Mouse (Mus musculus): Measurements from ENCODE around the gene Mark2. TPM values are rescaled to one million over a fixed set of nuclear protein-coding genes. Genes with fewer than 3 reads are reported as not detected.

Mark2 gene
- 31.5 TPM for polyA plus RNA-seq (2014; fragmentation: Illumina TruSeq; extraction: RNeasy Lipid Tissue Mini Kit (QIAGEN cat#74804); ENCODE audit: low read depth, low replicate concordance)

GRCm38 (mm10) chr19:7341512-7342397, at the start of gene Mark2:
Mark2 (minus strand) TSS chr19:7341860.

GRCm38 (mm10) chr19:7382903-7383865, 41.5 kb upstream of the Mark2 start, which contains the start of gene Spindoc:
Spindoc (minus strand) TSS chr19:7382994.

GRCm38 (mm10) chr19:7267091-7267741, 74.4 kb downstream of the Mark2 start, which contains the start of gene Rcor2:
Rcor2 (plus strand) TSS chr19:7267325.

GRCm38 (mm10) chr19:7240782-7241690, 100.6 kb downstream of the Mark2 start, which contains the start of gene Naa40:
Naa40 (minus strand) TSS chr19:7241183.

Other genes starting within 250 kb of the Mark2 start
- gene Flrt1, start 236.1 kb downstream of the Mark2 start, polyA plus RNA-seq (2014; fragmentation: Illumina TruSeq; extraction: RNeasy Lipid Tissue Mini Kit (QIAGEN cat#74804); ENCODE audit: low read depth, low replicate concordance): 0.89 TPM
- gene Otub1, start 135.5 kb downstream of the Mark2 start, polyA plus RNA-seq (2014; fragmentation: Illumina TruSeq; extraction: RNeasy Lipid Tissue Mini Kit (QIAGEN cat#74804); ENCODE audit: low read depth, low replicate concordance): 49.5 TPM
- 337 TPM for gene Cox8a, start 124.2 kb downstream of the Mark2 start, polyA plus RNA-seq (2014; fragmentation: Illumina TruSeq; extraction: RNeasy Lipid Tissue Mini Kit (QIAGEN cat#74804); ENCODE audit: low read depth, low replicate concordance)
- gene Naa40, start 100.7 kb downstream of the Mark2 start, polyA plus RNA-seq (2014; fragmentation: Illumina TruSeq; extraction: RNeasy Lipid Tissue Mini Kit (QIAGEN cat#74804); ENCODE audit: low read depth, low replicate concordance): 27.8 TPM
- 7.4 TPM for gene Rcor2, start 74.5 kb downstream of the Mark2 start, polyA plus RNA-seq (2014; fragmentation: Illumina TruSeq; extraction: RNeasy Lipid Tissue Mini Kit (QIAGEN cat#74804); ENCODE audit: low read depth, low replicate concordance)
- 8.9 TPM for gene Spindoc, start 41.1 kb upstream of the Mark2 start, polyA plus RNA-seq (2014; fragmentation: Illumina TruSeq; extraction: RNeasy Lipid Tissue Mini Kit (QIAGEN cat#74804); ENCODE audit: low read depth, low replicate concordance)
- 15.0 TPM for gene 2700081O15Rik, start 75.8 kb upstream of the Mark2 start, polyA plus RNA-seq (2014; fragmentation: Illumina TruSeq; extraction: RNeasy Lipid Tissue Mini Kit (QIAGEN cat#74804); ENCODE audit: low read depth, low replicate concordance)
- 85.5 TPM for gene Rtn3, start 141.4 kb upstream of the Mark2 start, polyA plus RNA-seq (2014; fragmentation: Illumina TruSeq; extraction: RNeasy Lipid Tissue Mini Kit (QIAGEN cat#74804); ENCODE audit: low read depth, low replicate concordance)
- 12.7 TPM for gene Atl3, start 152.2 kb upstream of the Mark2 start, polyA plus RNA-seq (2014; fragmentation: Illumina TruSeq; extraction: RNeasy Lipid Tissue Mini Kit (QIAGEN cat#74804); ENCODE audit: low read depth, low replicate concordance)
- 108 TPM for gene Pla2g16, start 215.6 kb upstream of the Mark2 start, polyA plus RNA-seq (2014; fragmentation: Illumina TruSeq; extraction: RNeasy Lipid Tissue Mini Kit (QIAGEN cat#74804); ENCODE audit: low read depth, low replicate concordance)

All from heart, adult 10 weeks (tissue).